Mouse (Mus musculus) frontal cortex, adult (tissue): ENCODE data around the gene Cldn2.
A peak's percentile ranks its signal among the peaks of the same experiment; 100 is the strongest.
"Not testable (repeated sequence)": the region's sequence is repeated elsewhere in the genome, so short reads cannot be mapped to it uniquely, and the experiment has no call there.

Experiments used
- ATAC-seq: cut with Nextera tagmentation; 2 replicates; pipeline ENCODE4 v1.9.2; 2017; ENCODE audit warnings: mild to moderate bottlenecking, moderate library complexity, mixed read lengths; ENCODE audit not compliant: low TSS enrichment

Gene Cldn2

GRCm38 (mm10) chrX:139800406-139800878 lies at the start of gene Cldn2:
Gene Cldn2, plus strand, starts transcription at chrX:139800828.
- no peak for ATAC-seq

GRCm38 (mm10) chrX:139751855-139752254 lies 48.8 kb upstream of the Cldn2 start:
- ATAC-seq: no peak

DNA sequence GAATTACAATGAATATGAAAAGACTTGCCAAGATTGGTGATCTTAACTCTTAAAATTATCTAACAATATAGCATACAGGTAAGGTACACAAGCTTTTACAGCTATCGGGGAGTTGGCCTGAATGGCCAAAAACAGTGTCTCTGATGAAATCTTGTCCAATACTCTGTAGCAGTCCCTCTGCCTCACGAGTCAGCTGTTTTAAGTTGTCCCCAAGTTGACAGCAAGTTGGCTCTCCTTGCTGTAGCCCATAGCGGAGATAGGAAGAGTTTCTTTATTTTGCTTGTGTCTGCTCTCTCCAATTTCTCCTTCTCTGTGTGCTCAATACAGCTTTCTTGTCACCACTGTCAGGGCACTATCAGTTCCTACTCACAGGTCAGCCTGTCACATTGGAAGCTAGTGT lies 42.0 kb upstream of the Cldn2 start:
- ATAC-seq: not testable (repeated sequence)

- ATAC-seq: peak; percentile 72; the same call in 1 of the 2 replicates
Measured at GRCm38 (mm10) chrX:139762546-139762945, 38.1 kb upstream of the Cldn2 start.

DNA sequence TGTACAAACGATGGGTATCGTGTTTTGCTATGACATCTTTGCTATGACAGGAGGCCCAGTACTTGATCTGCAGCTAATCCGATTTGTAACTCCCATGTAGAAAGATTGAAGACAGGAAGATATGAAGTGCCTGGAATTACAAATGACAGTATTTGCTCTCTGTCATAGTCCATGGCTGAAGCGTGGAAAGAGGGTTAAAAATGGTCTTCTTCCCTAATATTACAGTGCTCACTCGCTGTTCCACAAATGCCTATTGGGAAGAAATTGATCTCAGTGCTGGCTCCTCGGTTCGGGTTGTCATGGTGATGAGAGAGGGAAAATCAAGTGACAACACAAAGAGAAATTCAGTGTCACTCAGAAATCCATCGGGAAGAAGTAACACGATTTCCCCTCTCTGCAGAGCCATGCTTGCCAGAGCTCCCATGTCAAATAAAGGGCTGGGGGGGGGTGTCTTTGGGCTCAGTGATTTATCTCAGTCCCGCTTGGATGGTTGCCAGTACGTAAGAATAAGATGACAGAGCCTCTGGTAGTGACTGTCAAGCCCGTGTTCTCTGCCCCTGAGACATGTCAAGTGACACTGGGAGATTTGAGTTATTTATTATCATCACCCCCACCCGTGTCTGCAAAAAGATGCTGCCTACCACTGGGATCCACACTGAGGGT lies 30.5 kb upstream of the Cldn2 start:
- ATAC-seq: no peak

DNA sequence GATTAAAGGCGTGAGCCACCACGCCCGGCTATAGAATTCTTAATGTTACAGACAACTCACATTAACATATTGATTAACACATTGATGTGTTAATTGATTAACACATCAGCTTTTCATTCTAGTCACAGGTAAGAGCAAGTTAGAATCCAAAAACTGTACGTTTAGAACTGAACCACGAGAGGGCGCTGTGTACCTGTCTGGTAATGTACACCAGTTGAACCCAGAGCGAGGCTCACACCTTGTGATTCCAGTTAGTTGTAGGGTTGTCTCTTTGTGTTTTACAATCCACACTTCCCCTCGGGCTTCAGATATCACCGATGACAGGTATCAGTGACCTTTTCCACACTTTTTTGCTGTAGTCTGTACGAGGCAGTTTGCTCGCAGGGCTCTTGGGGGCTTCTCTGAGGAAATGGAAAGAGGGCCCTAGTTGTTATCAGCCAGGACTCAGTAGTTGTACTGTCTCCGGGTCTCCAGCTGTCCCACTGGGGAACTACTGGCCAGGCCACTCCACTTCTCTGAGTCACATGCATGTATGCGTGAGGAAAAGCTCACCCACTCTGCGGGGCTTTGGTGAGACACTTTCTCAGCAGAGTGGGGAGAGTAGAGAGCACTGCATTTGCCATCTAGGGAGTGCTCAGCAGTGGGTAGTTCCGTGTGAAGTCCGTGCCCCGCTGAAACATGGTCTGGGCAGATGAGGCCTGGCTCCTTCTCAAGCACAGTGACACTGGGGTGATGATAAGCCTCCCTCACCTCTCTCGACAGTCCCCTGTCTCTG lies 26.1 kb upstream of the Cldn2 start:
- ATAC-seq: peak; percentile 64; the same call in 1 of the 2 replicates

DNA sequence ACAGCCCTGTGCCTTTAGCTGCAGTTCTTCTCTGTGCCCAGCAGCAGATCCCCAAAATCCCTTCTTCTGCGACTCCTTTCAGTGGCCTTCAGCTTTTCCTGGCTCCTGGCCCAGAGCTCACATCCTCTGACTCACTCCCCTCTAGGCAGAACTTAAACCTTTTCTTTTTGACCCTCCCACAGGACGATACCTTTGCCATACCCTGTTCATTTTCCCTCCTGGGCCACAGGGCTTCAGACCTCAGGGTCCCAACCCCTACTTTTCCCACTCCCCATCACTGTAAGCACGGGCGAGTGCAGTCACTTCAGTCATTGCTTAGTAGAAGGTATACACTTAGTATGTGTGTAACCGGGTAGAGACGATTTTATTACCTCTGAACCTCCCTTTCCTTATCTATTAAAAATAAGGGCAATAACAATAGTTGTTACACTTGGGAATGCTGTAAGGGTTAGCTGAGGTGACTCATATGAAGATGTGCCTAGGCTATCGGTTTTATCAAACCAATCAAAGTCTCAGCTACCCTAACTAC lies 25.5 kb upstream of the Cldn2 start:
- ATAC-seq: no peak

GRCm38 (mm10) chrX:139777357-139777756 lies 23.3 kb upstream of the Cldn2 start:
- ATAC-seq: no peak

GRCm38 (mm10) chrX:139778886-139779285 lies 21.7 kb upstream of the Cldn2 start:
- ATAC-seq: no peak

DNA sequence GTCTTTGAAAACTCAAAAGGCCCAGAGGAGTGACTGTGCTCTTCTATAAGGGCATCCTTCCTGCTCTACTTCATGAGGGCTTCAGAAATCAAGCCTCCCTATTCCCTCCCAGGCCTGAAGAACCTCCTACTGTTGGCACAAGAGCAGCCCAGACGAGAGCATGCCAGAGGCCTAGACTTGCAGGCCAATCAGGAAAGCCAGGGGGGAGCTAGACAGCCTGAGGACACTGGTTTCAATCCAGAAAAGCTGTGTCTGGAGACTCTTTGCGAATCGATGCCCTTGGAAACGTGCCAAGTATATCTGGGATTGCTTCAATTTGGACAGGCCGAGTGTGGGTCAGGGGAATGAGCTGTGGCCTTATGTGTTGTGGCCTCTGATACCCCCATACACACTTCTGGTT lies 21.2 kb upstream of the Cldn2 start:
- ATAC-seq: no peak

- ATAC-seq: no peak
Measured at GRCm38 (mm10) chrX:139780988-139781387, 19.6 kb upstream of the Cldn2 start.

DNA sequence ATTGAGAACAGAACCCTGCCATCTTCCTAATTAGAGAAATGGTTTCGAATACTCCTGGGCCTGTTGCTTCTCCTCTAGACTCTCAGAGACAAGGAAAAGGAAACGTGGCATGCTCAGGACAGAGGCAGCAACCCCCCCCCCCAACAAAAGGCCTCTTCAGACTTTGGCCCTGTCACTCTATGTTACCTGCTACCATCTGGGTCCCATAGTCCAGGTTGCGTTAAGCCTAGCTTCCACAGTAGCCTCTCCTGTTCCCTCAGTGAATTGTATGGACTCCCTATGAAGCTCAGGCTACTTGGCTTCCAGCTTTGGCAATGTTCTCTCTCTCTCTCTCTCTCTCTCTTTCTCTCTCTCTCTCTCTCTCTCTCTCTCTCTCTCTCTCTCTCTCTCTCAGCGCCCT lies 19.1 kb upstream of the Cldn2 start:
- ATAC-seq: no peak

GRCm38 (mm10) chrX:139782278-139783044 lies 18.2 kb upstream of the Cldn2 start, which contains the start of gene Ripply1:
Gene Ripply1, minus strand, starts transcription at chrX:139782353.
- no peak for ATAC-seq

GRCm38 (mm10) chrX:139783045-139783422 lies 17.6 kb upstream of the Cldn2 start:
- no peak for ATAC-seq

DNA sequence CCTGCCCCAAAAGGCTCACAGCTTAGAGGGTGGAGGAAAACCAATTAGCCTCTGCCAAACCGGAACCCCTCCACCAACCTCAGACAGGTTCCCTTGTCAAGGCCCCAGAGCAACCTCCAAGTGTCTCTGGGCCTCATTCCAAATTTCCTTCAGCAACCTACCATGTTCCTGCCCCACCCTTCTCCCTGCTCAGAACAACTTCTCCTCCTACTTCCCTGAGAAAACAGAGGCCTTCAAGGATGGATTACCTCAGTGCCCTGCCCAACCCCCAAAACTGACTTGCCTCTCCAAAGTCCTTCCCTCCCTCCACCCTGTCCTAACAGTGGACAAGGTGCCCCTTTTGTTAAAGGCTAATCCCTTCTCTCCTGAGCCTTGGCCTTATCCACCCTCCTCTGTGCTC lies 14.9 kb upstream of the Cldn2 start:
- ATAC-seq: no peak

GRCm38 (mm10) chrX:139794072-139794845 lies 6.4 kb upstream of the Cldn2 start:
- no peak for ATAC-seq

DNA sequence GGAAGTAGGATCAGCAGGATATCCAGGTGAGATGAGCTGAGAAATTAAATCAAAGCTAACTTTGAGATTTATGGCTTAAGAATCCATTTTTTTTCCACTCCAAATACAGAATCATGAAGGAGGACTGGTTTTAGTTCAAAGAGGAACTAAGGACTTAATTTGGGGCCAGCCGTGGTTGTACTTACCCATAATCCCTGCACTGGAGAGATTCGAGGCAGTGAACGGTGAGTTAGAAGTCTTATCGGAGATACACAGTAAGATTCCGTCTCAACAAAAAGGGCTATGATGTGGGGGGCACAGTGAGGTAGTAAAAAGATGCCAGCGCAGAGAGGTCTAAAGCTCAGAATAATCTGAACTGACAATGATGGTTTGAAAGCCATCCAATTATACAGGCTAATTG lies 4.6 kb upstream of the Cldn2 start:
- ATAC-seq: no peak

DNA sequence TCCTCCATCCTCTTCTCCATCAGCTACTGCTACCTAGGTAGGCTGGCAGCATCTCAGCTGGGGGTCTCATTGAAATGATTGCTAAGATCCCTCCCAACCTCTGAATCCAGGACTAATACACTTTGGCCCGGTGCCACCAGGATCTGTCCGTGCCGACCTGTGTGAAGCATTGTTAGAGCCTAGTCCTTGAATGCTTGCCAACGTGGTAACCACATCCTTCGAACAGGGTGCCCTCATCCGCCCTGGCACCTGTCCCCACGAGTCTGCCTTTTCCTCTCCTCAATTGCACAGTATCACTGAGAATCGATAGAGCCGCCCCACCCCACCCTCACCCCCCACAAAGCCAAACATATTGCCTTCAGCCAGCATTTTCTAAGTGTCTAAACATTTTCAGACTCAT lies 2.8 kb upstream of the Cldn2 start:
- ATAC-seq: no peak

DNA sequence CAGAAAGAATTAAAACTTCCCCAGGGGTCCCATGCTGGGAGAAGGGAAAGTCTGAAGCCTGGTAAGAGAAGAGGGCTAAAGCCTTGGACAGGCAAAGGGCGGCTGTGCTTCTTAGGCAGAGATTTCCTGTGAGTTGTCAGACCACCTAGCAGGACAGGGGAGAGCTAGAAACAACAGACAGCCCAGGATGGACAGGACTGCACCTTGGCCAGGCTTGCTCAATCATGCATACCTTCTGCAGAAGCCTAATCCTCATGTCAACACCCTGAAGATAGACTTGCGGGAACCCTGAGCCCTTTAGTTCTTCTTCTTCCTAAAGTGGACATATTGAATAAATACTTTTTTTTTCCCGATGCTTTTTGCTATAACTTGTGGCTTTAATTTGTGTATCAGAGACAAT lies 675 bp upstream of the Cldn2 start:
- ATAC-seq: no peak

- ATAC-seq: no peak
Measured at GRCm38 (mm10) chrX:139803028-139803427, 2.4 kb downstream of the Cldn2 start.

- ATAC-seq: no peak
Measured at GRCm38 (mm10) chrX:139805918-139806317, 5.3 kb downstream of the Cldn2 start.
